Mouse (Mus musculus): ENCODE data around the gene Usp50. TPM values are rescaled to one million over a fixed set of nuclear protein-coding genes. Genes with fewer than 3 reads are reported as not detected.
A peak's percentile ranks its signal among the peaks of the same experiment; 100 is the strongest.

Gene Usp50
- polyA plus RNA-seq, 1 experiment from 2014 or later: 2.6 TPM

GRCm38 (mm10) chr2:126712950-126713349 is 70.3 kb downstream of the Usp50 start:
- peaks cover 4% of the 10 kb centered on the region; the same call in 1 of the 2 replicates for H3K4me1 ChIP-seq (ENCODE audit: control insufficient read depth, insufficient read depth, low read length)
- ATAC-seq (ENCODE audit: insufficient read depth, low FRiP score): no peak
- no peaks in the 10 kb centered on the region for H3K9me3 ChIP-seq (replicated peaks; ENCODE audit: control insufficient read depth, low read length)

GRCm38 (mm10) chr2:126712526-126712925 is 70.7 kb downstream of the Usp50 start:
- H3K4me3 ChIP-seq (replicated peaks; ENCODE audit: low read length): no peak overlapping the region
- 97% methylated on average over 5 of the region's 5 CpGs for WGBS
- H3K9ac ChIP-seq (ENCODE audit: low read length): no peak overlapping the region
- ATAC-seq (ENCODE audit: insufficient read depth, low FRiP score): no peak
- H3K36me3 ChIP-seq (ENCODE audit: control insufficient read depth, insufficient read depth, low read length): no peaks in the 10 kb centered on the region
- H3K27ac ChIP-seq (ENCODE audit: low read length): no peak overlapping the region
- H3K4me2 ChIP-seq (ENCODE audit: low read depth, low read length): no peak overlapping the region
- no peaks in the 10 kb centered on the region for H3K9me3 ChIP-seq (replicated peaks; ENCODE audit: control insufficient read depth, low read length)
- H3K4me1 ChIP-seq (ENCODE audit: control insufficient read depth, insufficient read depth, low read length): peaks cover 6% of the 10 kb centered on the region; the same call in 1 of the 2 replicates
- no peaks in the 10 kb centered on the region for H3K27me3 ChIP-seq (ENCODE audit: control insufficient read depth, insufficient read depth, low read length)

More at GRCm38 (mm10) chr2:126712950-126713349, 70.3 kb downstream of the Usp50 start:
- H3K4me3 ChIP-seq (replicated peaks; ENCODE audit: low read length): no peak overlapping the region
- H3K27ac ChIP-seq (ENCODE audit: low read length): no peak overlapping the region
- no peaks in the 10 kb centered on the region for H3K36me3 ChIP-seq (ENCODE audit: control insufficient read depth, insufficient read depth, low read length)
- H3K4me2 ChIP-seq (ENCODE audit: low read depth, low read length): no peak overlapping the region
- H3K27me3 ChIP-seq (ENCODE audit: control insufficient read depth, insufficient read depth, low read length): no peaks in the 10 kb centered on the region
- no peak overlapping the region for H3K9ac ChIP-seq (ENCODE audit: low read length)

DNA sequence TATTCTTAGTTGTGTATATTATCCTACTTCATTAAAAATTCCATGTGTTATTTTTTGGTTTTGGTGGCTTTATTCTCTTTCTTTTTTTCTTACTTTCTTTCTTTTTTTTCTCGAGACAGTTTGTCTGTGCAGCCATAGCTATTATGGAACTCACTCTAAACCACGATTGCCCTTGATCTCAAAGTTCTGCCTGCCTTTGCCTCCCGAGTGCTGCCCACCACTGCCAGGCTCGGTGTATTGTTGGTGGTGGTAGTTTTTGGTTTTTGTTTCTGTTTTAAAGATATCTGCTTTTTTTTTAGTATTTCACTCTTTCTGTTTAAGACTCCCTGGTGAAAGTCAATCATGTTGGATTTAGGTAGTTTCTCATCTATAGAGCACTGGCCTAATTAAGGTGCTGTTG is 74.9 kb downstream of the Usp50 start:
- Histone ChIP-seq H3K9ac (ENCODE audit: low read length) (no peak overlapping the region), H3K36me3 (ENCODE audit: control insufficient read depth, insufficient read depth, low read length) (no peaks in the 10 kb centered on the region), H3K27ac (ENCODE audit: low read length) (no peak overlapping the region), H3K9me3 (replicated peaks; ENCODE audit: control insufficient read depth, low read length) (no peaks in the 10 kb centered on the region), H3K4me3 (replicated peaks; ENCODE audit: low read length) (peak overlapping the region; percentile 83), H3K4me2 (ENCODE audit: low read depth, low read length) (peak overlapping the region; percentile 68), H3K27me3 (ENCODE audit: control insufficient read depth, insufficient read depth, low read length) (peaks cover 3% of the 10 kb centered on the region; the same call in 1 of the 2 replicates), H3K4me1 (ENCODE audit: control insufficient read depth, insufficient read depth, low read length) (peaks cover 6% of the 10 kb centered on the region; the same call in 1 of the 2 replicates)
- WGBS: 76% methylated on average over 4 of the region's 4 CpGs
- no peak for ATAC-seq (ENCODE audit: insufficient read depth, low FRiP score)

- Histone ChIP-seq H3K27ac (ENCODE audit: low read length) (peak overlapping the region; percentile 81), H3K36me3 (ENCODE audit: control insufficient read depth, insufficient read depth, low read length) (no peaks in the 10 kb centered on the region), H3K4me2 (ENCODE audit: low read depth, low read length) (peak overlapping the region; percentile 68), H3K4me3 (replicated peaks; ENCODE audit: low read length) (peak overlapping the region; percentile 83), H3K9me3 (replicated peaks; ENCODE audit: control insufficient read depth, low read length) (no peaks in the 10 kb centered on the region), H3K4me1 (ENCODE audit: control insufficient read depth, insufficient read depth, low read length) (peaks cover 6% of the 10 kb centered on the region; the same call in 1 of the 2 replicates), H3K27me3 (ENCODE audit: control insufficient read depth, insufficient read depth, low read length) (peaks cover 3% of the 10 kb centered on the region; the same call in 1 of the 2 replicates), H3K9ac (ENCODE audit: low read length) (peak overlapping the region; percentile 89)
- ATAC-seq (ENCODE audit: insufficient read depth, low FRiP score): peak; percentile 83
- under 1% methylated on average over 23 of the region's 23 CpGs for WGBS
These were observed 75.9 kb downstream of the Usp50 start for GRCm38 (mm10) chr2:126707438-126707779.

DNA sequence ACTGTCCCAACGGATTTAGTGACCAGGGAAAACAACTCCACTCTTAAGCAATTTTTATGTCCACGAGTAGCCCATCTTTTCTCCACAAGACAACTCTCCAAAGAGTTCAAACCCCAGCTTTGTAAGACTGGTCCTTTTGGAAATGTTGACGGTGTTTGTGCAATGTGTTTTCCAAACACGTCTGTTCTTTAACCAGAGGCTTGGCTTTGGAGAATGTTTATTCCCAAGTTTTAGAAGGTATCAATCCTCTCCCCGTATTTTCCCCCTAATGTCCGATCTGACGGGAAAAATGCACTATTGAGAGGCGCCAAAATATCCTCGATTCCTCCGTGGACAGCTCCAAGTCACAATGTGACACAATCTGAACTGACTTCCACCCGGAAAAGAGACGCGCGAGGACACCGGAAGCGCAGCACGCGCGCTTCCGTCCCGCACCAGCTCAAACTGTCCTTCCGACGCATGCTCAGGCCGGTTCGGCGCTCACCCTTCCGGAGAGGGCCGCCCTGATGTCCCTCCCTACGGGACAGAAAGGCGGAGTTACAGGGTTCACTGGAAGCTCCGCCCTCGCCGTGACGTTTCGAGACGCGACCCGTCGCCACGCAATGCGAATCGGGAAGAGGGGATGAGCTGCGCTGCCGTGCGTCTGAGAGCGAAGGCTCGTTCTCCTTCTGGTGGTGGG is 76.4 kb downstream of the Usp50 start, which contains the start of gene Usp8:
TSS of gene Usp8 (plus strand) at position 570 of the 679 bp plus-strand sequence.
- ATAC-seq (ENCODE audit: insufficient read depth, low FRiP score): peak; percentile 100
- no peaks in the 10 kb centered on the region for H3K9me3 ChIP-seq (replicated peaks; ENCODE audit: control insufficient read depth, low read length)
- WGBS: 2% methylated on average over 47 of the region's 47 CpGs
- no peaks in the 10 kb centered on the region for H3K36me3 ChIP-seq (ENCODE audit: control insufficient read depth, insufficient read depth, low read length)
- peak within 1 kb of the TSS; percentile 89 for H3K9ac ChIP-seq (ENCODE audit: low read length)
- H3K27me3 ChIP-seq (ENCODE audit: control insufficient read depth, insufficient read depth, low read length): peaks cover 3% of the 10 kb centered on the region; the same call in 1 of the 2 replicates
- H3K4me2 ChIP-seq (ENCODE audit: low read depth, low read length): peak within 1 kb of the TSS; percentile 78
- H3K27ac ChIP-seq (ENCODE audit: low read length): peak within 1 kb of the TSS; percentile 81
- H3K4me3 ChIP-seq (replicated peaks; ENCODE audit: low read length): peak within 1 kb of the TSS; percentile 83
- H3K4me1 ChIP-seq (ENCODE audit: control insufficient read depth, insufficient read depth, low read length): peaks cover 6% of the 10 kb centered on the region; the same call in 1 of the 2 replicates

DNA sequence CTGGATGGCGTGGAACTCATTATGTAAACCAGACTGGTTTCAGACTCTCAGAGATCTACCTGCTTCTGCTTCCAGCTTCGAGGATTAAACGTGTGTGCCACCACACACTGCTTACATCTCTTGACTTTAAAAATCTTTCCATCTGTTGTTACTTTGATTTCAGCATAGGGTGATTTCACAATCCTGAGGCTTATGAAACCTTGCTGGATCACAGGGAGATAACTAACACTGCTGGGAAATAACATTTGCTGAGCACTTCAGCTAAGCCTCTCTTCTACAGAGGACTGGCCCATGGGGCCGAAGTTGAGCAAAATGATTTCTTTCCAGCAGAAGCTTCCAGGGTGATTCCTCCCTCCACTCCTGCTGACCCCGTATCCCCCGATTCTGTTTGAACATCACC is 88.0 kb downstream of the Usp50 start:
- Histone ChIP-seq H3K27ac (ENCODE audit: low read length) (no peak overlapping the region), H3K36me3 (ENCODE audit: control insufficient read depth, insufficient read depth, low read length) (no peaks in the 10 kb centered on the region), H3K4me2 (ENCODE audit: low read depth, low read length) (no peak overlapping the region), H3K9me3 (replicated peaks; ENCODE audit: control insufficient read depth, low read length) (no peaks in the 10 kb centered on the region), H3K4me1 (ENCODE audit: control insufficient read depth, insufficient read depth, low read length) (no peaks in the 10 kb centered on the region), H3K27me3 (ENCODE audit: control insufficient read depth, insufficient read depth, low read length) (no peaks in the 10 kb centered on the region), H3K4me3 (replicated peaks; ENCODE audit: low read length) (no peak overlapping the region), H3K9ac (ENCODE audit: low read length) (no peak overlapping the region)
- 81% methylated on average over 6 of the region's 6 CpGs for WGBS
- ATAC-seq (ENCODE audit: insufficient read depth, low FRiP score): no peak

- Histone ChIP-seq H3K36me3 (ENCODE audit: control insufficient read depth, insufficient read depth, low read length) (no peaks in the 10 kb centered on the region), H3K4me1 (ENCODE audit: control insufficient read depth, insufficient read depth, low read length) (no peaks in the 10 kb centered on the region), H3K9ac (ENCODE audit: low read length) (no peak overlapping the region), H3K9me3 (replicated peaks; ENCODE audit: control insufficient read depth, low read length) (no peaks in the 10 kb centered on the region), H3K4me3 (replicated peaks; ENCODE audit: low read length) (no peak overlapping the region), H3K4me2 (ENCODE audit: low read depth, low read length) (no peak overlapping the region), H3K27ac (ENCODE audit: low read length) (no peak overlapping the region), H3K27me3 (ENCODE audit: control insufficient read depth, insufficient read depth, low read length) (no peaks in the 10 kb centered on the region)
- ATAC-seq (ENCODE audit: insufficient read depth, low FRiP score): no peak
- WGBS: 81% methylated on average over 3 of the region's 3 CpGs
These were observed 92.0 kb downstream of the Usp50 start for GRCm38 (mm10) chr2:126691290-126691689.

GRCm38 (mm10) chr2:126682937-126683336 is 100.3 kb downstream of the Usp50 start:
- Histone ChIP-seq H3K4me1 (ENCODE audit: control insufficient read depth, insufficient read depth, low read length) (no peaks in the 10 kb centered on the region), H3K27ac (ENCODE audit: low read length) (no peak overlapping the region), H3K36me3 (ENCODE audit: control insufficient read depth, insufficient read depth, low read length) (0 out of 2 replicates have a peak, but pooled peaks cover 3% of the 10 kb centered on the region), H3K9ac (ENCODE audit: low read length) (no peak overlapping the region), H3K4me2 (ENCODE audit: low read depth, low read length) (no peak overlapping the region), H3K4me3 (replicated peaks; ENCODE audit: low read length) (no peak overlapping the region), H3K9me3 (replicated peaks; ENCODE audit: control insufficient read depth, low read length) (no peaks in the 10 kb centered on the region), H3K27me3 (ENCODE audit: control insufficient read depth, insufficient read depth, low read length) (no peaks in the 10 kb centered on the region)
- WGBS: 69% methylated on average over 1 of the region's 1 CpGs
- ATAC-seq (ENCODE audit: insufficient read depth, low FRiP score): no peak

GRCm38 (mm10) chr2:126682333-126682732 is 100.9 kb downstream of the Usp50 start:
- WGBS: 64% methylated on average over 2 of the region's 2 CpGs

More at GRCm38 (mm10) chr2:126682333-126682732, 100.9 kb downstream of the Usp50 start:
- Histone ChIP-seq H3K4me3 (replicated peaks; ENCODE audit: low read length) (no peak overlapping the region), H3K36me3 (ENCODE audit: control insufficient read depth, insufficient read depth, low read length) (0 out of 2 replicates have a peak, but pooled peaks cover 3% of the 10 kb centered on the region), H3K4me2 (ENCODE audit: low read depth, low read length) (no peak overlapping the region), H3K4me1 (ENCODE audit: control insufficient read depth, insufficient read depth, low read length) (no peaks in the 10 kb centered on the region), H3K9me3 (replicated peaks; ENCODE audit: control insufficient read depth, low read length) (no peaks in the 10 kb centered on the region), H3K27ac (ENCODE audit: low read length) (no peak overlapping the region), H3K9ac (ENCODE audit: low read length) (no peak overlapping the region), H3K27me3 (ENCODE audit: control insufficient read depth, insufficient read depth, low read length) (no peaks in the 10 kb centered on the region)
- no peak for ATAC-seq (ENCODE audit: insufficient read depth, low FRiP score)

Data from stomach, embryonic 16.5 days (tissue).